Mouse (Mus musculus) v-Abl transformed pro-B cells (cell line): ENCODE measurements around the gene Trem2.
"Not testable (repeated sequence)": the region's sequence is repeated elsewhere in the genome, so short reads cannot be mapped to it uniquely, and the experiment has no call there.

Experiments used
- in situ Hi-C, 2 experiments: fragments of 400-800 bp; cut with MboI; formaldehyde crosslinking; loops; one replicate each; pipeline ENCODE4 v1.15.1; 2025; ENCODE audit not compliant: unreplicated experiment in 2 of 2

Gene Trem2

DNA sequence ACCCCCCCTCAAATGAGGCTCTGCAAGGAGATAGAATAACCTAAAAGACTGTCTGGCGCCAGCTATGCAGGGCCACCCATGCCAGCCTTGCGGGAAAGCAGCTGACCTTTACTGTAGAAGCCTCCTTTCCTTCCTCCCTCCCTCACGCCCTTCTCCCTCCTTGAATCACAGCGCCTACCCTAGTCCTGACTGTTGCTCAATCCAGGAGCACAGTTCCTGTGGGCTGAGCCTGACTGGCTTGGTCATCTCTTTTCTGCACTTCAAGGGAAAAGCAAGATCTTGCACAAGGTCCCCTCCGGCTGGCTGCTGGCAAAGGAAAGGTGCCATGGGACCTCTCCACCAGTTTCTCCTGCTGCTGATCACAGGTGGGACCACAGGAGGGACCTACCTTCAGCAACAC lies at the start of gene Trem2:
TSS of gene Trem2 (plus strand) at position 171 of the 400 bp plus-strand sequence.
- in situ Hi-C loops = loop anchor here in 1 of 2 experiments (25.0 kb wide), 1 partner anchor 434 kb away; the partner anchor contains the start of gene Foxp4

DNA sequence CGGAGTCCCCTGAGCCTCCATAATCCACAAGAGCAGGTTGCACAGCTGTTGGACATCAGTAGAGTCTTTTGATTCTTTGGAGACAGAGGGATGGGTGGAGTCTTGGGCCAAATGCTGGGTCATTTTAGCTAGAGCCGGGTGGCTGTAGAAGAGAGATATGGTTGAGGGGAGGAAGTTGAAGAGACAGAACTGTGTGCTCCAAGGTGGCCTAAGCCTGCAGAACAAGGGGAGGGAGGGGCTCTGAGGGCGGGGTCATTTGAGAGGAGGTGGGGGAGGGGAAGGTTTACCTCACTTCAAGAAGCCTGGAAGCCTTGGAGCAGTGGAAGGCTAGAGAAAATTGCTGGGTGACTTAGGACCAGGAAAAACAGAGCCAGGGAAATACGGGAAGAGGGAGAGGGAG lies 47.0 kb upstream of the Trem2 start, which contains the start of gene Treml2:
TSS of gene Treml2 (plus strand) at position 296 of the 400 bp plus-strand sequence.
- in situ Hi-C loops = loop anchor here in 1 of 2 experiments (25.0 kb wide), 1 partner anchor 1113 kb away; no protein-coding TSS in a partner anchor

DNA sequence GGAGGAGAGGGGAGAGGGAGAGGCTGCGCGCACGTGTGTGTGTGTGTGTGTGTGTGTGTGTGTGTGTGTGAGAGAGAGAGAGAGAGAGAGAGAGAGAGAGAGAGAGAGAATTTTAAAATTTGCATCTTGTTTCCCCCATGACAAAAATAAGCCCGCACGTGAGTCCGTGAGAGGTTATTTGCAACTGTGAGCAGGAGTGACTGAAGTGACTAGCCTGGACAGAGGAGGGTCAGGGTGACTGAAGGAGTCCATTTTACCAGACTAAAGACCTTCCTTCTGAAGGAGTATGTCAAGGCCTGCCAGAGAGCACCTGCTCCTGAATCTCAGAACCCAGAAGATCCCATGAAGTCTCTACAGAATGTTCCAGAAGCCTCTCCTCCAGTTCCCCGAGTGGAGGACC lies 46.4 kb upstream of the Trem2 start:
- in situ Hi-C loops = loop anchor here in 1 of 2 experiments (25.0 kb wide), 1 partner anchor 1113 kb away; no protein-coding TSS in a partner anchor

DNA sequence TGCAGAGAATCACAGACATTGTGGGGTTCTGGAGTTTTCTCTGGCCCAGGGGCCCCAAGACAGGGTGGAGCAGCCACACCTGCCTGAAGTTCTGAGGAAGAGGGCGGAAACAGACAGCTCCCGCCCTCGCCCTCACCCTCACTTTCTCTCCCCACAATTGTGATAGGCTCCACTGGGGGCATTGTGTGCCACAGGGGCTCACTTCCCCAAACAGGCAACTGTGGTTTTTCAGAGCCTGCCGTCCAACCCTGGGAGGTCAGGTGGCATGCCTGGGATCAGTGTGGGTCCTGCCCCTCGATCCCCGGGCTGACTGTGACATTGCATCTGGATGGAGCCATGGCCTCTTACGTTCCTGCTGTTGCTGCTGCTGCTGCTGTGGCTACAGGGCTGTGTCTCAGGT lies 46.0 kb upstream of the Trem2 start:
- in situ Hi-C loops = no loop called here

GRCm38 (mm10) chr17:48300861-48301260 lies 45.3 kb upstream of the Trem2 start:
- in situ Hi-C loops = no loop called here

DNA sequence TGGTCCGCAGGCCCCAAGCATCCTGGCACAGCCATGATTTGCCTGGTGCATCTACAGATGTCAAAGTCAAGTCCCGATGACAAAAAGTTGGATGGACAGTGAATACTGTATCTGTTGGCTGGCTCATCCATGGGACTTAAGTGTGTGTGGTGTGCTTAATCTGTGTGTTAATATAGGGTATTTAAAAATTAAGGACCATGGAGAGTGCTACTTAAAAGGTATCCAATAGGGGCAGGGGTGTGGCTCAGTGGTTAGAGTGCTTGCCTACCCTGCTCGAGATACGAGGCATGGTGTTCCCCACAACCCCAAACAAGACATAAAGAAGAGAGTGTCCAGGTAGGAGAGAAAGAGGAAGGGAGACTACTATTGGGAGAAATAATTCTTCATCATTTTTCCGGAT lies 44.4 kb upstream of the Trem2 start:
- in situ Hi-C loops = no loop called here

DNA sequence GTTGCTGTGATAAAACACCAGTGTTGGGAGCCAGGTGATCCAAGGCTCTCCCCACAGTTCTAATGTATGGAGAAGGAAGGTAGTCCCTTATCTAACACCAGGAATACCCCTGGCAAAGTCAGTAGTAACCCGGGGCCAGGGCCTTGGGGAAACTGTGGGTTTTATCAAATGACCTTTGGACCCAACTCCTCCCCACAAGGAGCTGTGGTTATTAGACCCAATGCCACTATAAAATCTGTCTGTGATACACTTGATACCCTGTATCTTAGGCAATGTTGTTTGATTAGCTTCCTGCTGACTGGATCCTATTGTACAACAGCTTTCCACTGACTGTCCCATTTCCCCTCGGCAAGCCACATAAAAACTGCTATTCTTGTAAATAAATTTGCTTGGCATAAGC lies 34.1 kb upstream of the Trem2 start:
- in situ Hi-C loops = no loop called here

- in situ Hi-C loops = not testable (repeated sequence)
These were observed 30.2 kb upstream of the Trem2 start, which contains the start of gene B430306N03Rik for GRCm38 (mm10) chr17:48315905-48316579. Gene B430306N03Rik (plus strand): TSS chr17:48316141.

GRCm38 (mm10) chr17:48318686-48319085 lies 27.5 kb upstream of the Trem2 start:
- in situ Hi-C loops = no loop called here

GRCm38 (mm10) chr17:48321279-48321678 lies 24.9 kb upstream of the Trem2 start:
- in situ Hi-C loops = no loop called here

DNA sequence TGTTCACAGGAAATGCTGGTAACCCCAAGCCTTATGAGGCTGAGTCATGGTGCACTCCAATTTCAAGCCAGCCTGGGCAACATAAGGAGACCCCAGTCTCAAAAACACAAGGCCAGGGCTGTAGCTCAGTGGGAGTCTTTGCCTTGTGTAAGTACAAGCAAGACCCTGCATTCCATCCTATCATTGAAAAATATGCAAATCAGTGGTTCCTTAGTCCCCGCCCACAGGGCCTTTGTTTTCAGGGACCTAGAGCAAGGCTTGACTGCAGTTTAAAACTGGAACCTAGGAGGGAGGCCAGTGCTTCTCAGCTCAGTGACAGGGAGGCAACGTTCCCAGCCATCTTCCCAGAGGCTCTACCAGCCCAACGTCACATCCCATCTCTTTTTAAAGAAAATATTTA lies 23.0 kb upstream of the Trem2 start:
- in situ Hi-C loops = no loop called here

DNA sequence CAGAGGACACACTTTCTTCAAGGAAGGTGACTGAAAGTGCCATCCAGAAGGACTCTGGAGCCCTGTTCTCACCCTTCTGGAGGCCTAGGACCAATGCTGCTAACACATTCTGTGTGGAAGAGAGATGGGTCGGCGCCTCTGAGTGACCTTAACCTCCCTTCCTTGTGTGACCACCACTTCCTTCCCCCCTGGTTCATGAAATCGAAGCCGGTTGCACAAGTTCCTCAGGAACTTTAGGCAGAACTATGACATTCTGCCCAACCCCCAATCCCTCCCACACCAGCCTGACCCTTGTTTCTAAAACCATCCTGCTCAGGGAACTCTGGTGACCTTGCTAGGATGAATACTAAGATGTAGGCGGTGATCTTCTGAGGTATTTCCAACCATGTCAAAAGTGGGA lies 21.9 kb upstream of the Trem2 start:
- in situ Hi-C loops = no loop called here

DNA sequence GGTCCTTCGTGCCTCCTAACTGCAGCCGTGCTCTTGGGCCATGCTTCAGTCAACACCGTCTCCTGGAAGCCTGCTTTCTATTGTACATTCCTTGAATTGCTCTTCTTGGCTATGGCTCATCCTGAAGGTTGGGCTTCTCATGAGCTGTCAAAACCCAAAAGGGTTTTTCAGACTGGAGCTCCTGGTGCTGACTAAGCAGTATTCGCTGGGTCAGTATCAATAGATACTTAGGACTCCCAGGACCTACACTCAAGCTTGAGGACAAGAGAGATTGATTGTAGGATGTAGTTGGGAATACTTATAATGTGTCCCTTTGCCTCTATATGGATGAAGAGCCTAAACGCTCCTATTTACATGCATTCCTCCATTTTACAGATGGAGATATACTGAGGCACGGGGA lies 21.1 kb upstream of the Trem2 start:
- in situ Hi-C loops = loop anchor here in 1 of 2 experiments (25.0 kb wide), 1 partner anchor 413 kb away; the partner anchor contains the start of gene Foxp4

DNA sequence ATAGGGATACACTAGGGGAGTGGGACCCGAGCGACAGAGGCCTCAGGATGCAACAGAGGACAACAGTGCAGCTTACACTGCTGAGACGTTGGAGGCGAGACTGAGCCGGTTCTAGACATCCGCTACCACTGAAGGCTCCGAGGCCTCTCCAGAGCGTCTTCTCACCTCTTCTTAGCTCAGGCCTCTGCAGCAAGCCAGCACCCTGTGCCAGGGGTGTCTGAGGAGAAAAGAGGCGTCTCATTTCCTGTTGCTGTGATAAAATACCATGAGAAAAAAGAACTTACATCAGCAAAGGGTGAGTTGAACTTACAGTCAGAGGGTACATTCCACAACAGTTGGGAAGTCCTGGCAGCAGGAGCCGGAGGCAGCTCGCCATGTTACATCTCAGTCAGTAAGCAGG lies 20.6 kb upstream of the Trem2 start:
- in situ Hi-C loops = loop anchor here in 1 of 2 experiments (25.0 kb wide), 1 partner anchor 413 kb away; the partner anchor contains the start of gene Foxp4

DNA sequence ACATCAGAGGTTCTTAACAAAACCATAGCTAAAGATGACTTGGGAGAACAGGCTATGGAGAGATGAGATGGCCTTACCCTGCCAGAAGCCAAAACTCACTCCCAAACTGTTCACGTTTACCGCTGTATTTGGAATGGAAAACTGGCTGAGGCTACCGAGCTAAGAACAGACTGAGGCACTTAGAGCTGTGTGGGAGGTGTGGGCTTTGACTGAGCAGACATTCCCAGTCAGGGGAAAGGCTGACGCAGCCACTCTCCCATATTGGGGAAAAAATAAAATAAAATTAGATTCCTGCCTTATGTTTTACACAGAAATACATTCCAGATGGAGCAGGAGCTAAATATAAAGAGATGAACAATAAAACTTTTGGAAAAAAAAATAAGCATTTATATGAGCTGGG lies 19.5 kb upstream of the Trem2 start:
- in situ Hi-C loops = loop anchor here in 1 of 2 experiments (25.0 kb wide), 1 partner anchor 414 kb away; the partner anchor contains the start of gene Foxp4

DNA sequence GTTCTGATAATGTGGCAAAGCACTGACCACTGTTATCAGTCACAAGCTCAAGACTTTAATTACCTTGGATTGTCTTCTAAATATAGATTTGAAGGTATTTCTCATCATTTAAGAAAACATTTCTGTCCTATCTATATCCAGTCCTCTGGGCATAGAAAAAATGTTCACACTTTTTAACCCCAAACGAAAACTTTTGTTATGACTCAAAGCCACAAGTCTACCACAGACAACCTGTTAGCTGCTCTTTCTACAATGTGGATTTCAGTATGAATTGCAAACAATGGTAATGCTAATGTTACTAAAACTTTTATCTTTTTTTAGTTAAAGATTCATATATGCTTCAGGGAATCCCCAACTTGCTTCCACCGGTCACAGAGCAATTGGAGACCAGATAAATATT lies 13.7 kb upstream of the Trem2 start:
- in situ Hi-C loops = loop anchor here (5.0 to 25.0 kb wide), 2 partner anchors 40 to 420 kb away; partner anchors contain the start of gene Foxp4 (in 1 of the 2)

- in situ Hi-C loops = loop anchor here (5.0 to 25.0 kb wide), 2 partner anchors 42 to 422 kb away; partner anchors contain the start of gene Foxp4 (in 1 of the 2)
These were observed 12.0 kb upstream of the Trem2 start for GRCm38 (mm10) chr17:48334186-48334585.

- in situ Hi-C loops = loop anchor here (5.0 to 25.0 kb wide), 6 partner anchors 60 to 545 kb away; partner anchors contain the start of gene Foxp4 (in 1 of the 2)
These were observed 9.3 kb upstream of the Trem2 start for GRCm38 (mm10) chr17:48336857-48337256.

DNA sequence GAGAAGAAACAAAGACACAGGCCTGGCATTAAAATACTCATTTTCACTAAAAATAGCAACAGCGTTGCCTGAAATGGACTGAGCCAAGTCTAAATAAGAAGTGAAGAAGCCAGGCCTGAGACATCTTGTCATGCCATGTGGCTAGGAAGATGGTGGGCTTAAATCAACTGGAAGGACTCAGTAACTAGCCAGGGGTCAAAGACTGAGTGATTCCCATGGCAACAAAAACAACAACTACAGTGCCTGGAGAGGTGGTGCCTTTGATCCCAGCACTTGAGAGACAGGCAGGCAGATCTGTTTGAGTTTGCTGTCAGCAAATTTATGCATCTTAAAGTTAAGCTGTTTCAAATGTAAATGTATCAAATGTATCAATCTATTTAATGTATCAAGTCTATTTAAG lies 5.9 kb upstream of the Trem2 start:
- in situ Hi-C loops = loop anchor here in 1 of 2 experiments (25.0 kb wide), 1 partner anchor 428 kb away; the partner anchor contains the start of gene Foxp4

DNA sequence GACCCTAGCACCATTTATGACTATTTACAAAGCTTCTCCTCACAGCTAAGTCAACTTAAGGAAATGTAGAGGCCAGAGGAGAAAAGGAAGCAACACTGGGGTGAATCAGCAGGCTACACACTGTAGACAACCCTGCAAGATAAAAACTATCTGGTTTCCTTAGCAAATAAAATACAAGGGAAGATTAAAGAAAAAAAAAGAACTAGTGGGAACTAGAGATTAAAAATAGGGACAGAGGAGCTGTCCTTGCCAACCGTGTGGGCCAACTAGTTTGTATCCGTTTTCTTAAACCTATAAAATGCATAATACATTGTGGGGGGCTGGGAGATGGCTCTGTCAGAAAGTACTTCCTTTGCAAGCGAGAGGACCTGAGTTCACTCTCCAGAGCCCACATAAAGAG lies 4.3 kb upstream of the Trem2 start:
- in situ Hi-C loops = loop anchor here in 1 of 2 experiments (25.0 kb wide), 1 partner anchor 430 kb away; the partner anchor contains the start of gene Foxp4

GRCm38 (mm10) chr17:48343065-48343464 lies 3.1 kb upstream of the Trem2 start:
- in situ Hi-C loops = loop anchor here in 1 of 2 experiments (25.0 kb wide), 1 partner anchor 431 kb away; the partner anchor contains the start of gene Foxp4
